Mouse (Mus musculus) right cerebral cortex, adult 2 months (tissue): ENCODE measurements around the gene Clic3.
A peak's percentile ranks its signal among the peaks of the same experiment; 100 is the strongest.
"Not testable (repeated sequence)": the region's sequence is repeated elsewhere in the genome, so short reads cannot be mapped to it uniquely, and the experiment has no call there.

Experiments used
- DNase-seq, 2 experiments: peaks; one replicate each; pipeline ENCODE4 v3.0.0; 2021 to 2022; ENCODE audit warnings: low spot score in 2 of 2

The Clic3 gene

GRCm38 (mm10) chr2:25456205-25456953 is at the start of gene Clic3:
TSS of gene Clic3 (plus strand) at chr2:25456838.
- no peak for DNase-seq

GRCm38 (mm10) chr2:25408908-25409307 is 47.7 kb upstream of the Clic3 start:
- no peak for DNase-seq

- not testable (repeated sequence) for DNase-seq
These were observed 43.2 kb upstream of the Clic3 start for GRCm38 (mm10) chr2:25413436-25413835.

GRCm38 (mm10) chr2:25417426-25417825 is 39.2 kb upstream of the Clic3 start:
- no peak for DNase-seq

GRCm38 (mm10) chr2:25421896-25422295 is 34.7 kb upstream of the Clic3 start:
- DNase-seq: peak; percentile 25 to 50

- DNase-seq: no peak
These were observed 33.8 kb upstream of the Clic3 start, which contains the start of gene Fut7 for GRCm38 (mm10) chr2:25422587-25423410. TSS of gene Fut7 (plus strand) at chr2:25423267.

- no peak for DNase-seq
These were observed 33.0 kb upstream of the Clic3 start for GRCm38 (mm10) chr2:25423626-25424025.

GRCm38 (mm10) chr2:25425481-25425880 is 31.2 kb upstream of the Clic3 start:
- DNase-seq: no peak

GRCm38 (mm10) chr2:25426721-25427191 is 29.9 kb upstream of the Clic3 start:
- peak; percentile 66 to 69 for DNase-seq

- no peak for DNase-seq
These were observed 29.4 kb upstream of the Clic3 start for GRCm38 (mm10) chr2:25427256-25427655.

GRCm38 (mm10) chr2:25428442-25429236 is 28.0 kb upstream of the Clic3 start, which contains the start of gene Abca2:
TSS of gene Abca2 (plus strand) at chr2:25428703.
- DNase-seq: peak; percentile 95 to 96

GRCm38 (mm10) chr2:25429435-25430180 is 27.0 kb upstream of the Clic3 start:
- peak in 1 of 2 experiments; percentile 21 for DNase-seq

GRCm38 (mm10) chr2:25430395-25431233 is 26.0 kb upstream of the Clic3 start:
- DNase-seq: peak; percentile 23 to 26

- DNase-seq: no peak
These were observed 25.3 kb upstream of the Clic3 start for GRCm38 (mm10) chr2:25431308-25431855.

GRCm38 (mm10) chr2:25432326-25433098 is 24.1 kb upstream of the Clic3 start:
- no peak for DNase-seq

GRCm38 (mm10) chr2:25433101-25433500 is 23.5 kb upstream of the Clic3 start:
- DNase-seq: no peak

GRCm38 (mm10) chr2:25434292-25434691 is 22.3 kb upstream of the Clic3 start:
- no peak for DNase-seq

GRCm38 (mm10) chr2:25436286-25436820 is 20.3 kb upstream of the Clic3 start:
- DNase-seq: no peak

- DNase-seq: no peak
These were observed 15.6 kb upstream of the Clic3 start for GRCm38 (mm10) chr2:25441067-25441466.
